ENCODE assay signal across 7 mouse cellular contexts in the genomic region with DNA sequence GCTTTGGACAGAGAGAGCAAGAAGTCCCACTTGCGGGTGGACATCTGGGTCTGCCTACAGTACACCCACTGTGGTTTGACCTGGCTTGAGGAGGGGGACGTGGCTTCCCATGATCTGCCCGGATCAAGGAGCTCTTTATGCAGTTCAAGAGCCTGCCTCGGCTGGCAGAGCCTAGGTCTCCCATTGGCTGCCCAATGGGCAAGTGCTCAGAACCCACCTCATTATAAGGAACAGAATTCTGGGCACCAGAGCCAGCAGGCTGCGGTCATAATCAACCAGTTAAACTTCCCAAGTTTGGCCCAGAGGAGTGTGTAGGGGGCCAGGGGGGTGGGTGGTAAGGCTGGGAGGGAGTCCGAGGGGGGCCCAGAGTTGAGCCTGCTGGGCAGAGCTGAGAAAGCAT. TPM values are rescaled to one million over a fixed set of nuclear protein-coding genes. Genes with fewer than 3 reads are reported as not detected.
DNase-seq lines count a peak whose midpoint lies in the region; ATAC-seq lines count a peak whose summit lies in the region.

No protein-coding gene starts in this region.

- 70% methylated on average over 6 of the region's 6 CpGs for WGBS in hindbrain, embryonic 10.5 days
- 59% methylated on average over 6 of the region's 6 CpGs for WGBS in hindbrain, embryonic 14.5 days
- 61% methylated on average over 6 of the region's 6 CpGs for WGBS in neural tube, embryonic 11.5 days
- WGBS in neural tube, embryonic 15.5 days, result 61% methylated on average over 6 of the region's 6 CpGs

- ATAC-seq in hindbrain, embryonic 14.5 days (ENCODE audit: low FRiP score), result no peak
- no peak for ATAC-seq in neural tube, embryonic 11.5 days (ENCODE audit: insufficient read depth, low FRiP score, low TSS enrichment)
- ATAC-seq in neural tube, embryonic 15.5 days (ENCODE audit: low FRiP score), result 0 out of 2 replicates have a peak, but pooled peaks have one; percentile 13

- H3K4me3 ChIP-seq in hindbrain, embryonic 10.5 days, result no peak overlapping the region
- H3K4me3 ChIP-seq in hindbrain, embryonic 14.5 days (replicated peaks; ENCODE audit: low read length), result no peak overlapping the region
- no peak overlapping the region for H3K4me3 ChIP-seq in neural tube, embryonic 11.5 days (ENCODE audit: low read depth, low read length)
- no peak overlapping the region for H3K4me3 ChIP-seq in neural tube, embryonic 15.5 days (replicated peaks)

- no peaks in the 10 kb centered on the region for H3K27me3 ChIP-seq in hindbrain, embryonic 10.5 days (ENCODE audit: insufficient read depth, poor library complexity, severe bottlenecking)
- H3K27me3 ChIP-seq in hindbrain, embryonic 14.5 days (ENCODE audit: control insufficient read depth, insufficient read depth, low read length), result no peaks in the 10 kb centered on the region
- H3K27me3 ChIP-seq in neural tube, embryonic 11.5 days (ENCODE audit: control insufficient read depth, insufficient read depth, low read length), result no peaks in the 10 kb centered on the region
- no peaks in the 10 kb centered on the region for H3K27me3 ChIP-seq in neural tube, embryonic 15.5 days (replicated peaks)

- H3K27ac ChIP-seq in hindbrain, embryonic 10.5 days, result peak overlapping the region; percentile 62; the same call in 1 of the 2 replicates
- H3K27ac ChIP-seq in hindbrain, embryonic 14.5 days, result no peak overlapping the region
- H3K27ac ChIP-seq in neural tube, embryonic 11.5 days (ENCODE audit: low read depth, low read length), result no peak overlapping the region
- H3K27ac ChIP-seq in neural tube, embryonic 15.5 days (replicated peaks), result 0 out of 2 replicates have a peak overlapping the region, but pooled peaks have one; percentile 74

- no peak for DNase-seq in hindbrain, embryonic 10.5 days (ENCODE audit: low spot score)
- DNase-seq in hindbrain, embryonic 14.5 days (ENCODE audit: low spot score), result no peak
- peak; percentile 3 for DNase-seq in neural tube, embryonic 11.5 days (ENCODE audit: low spot score)
- no peak for DNase-seq in neural tube, embryonic 10.5 days (ENCODE audit: extremely low spot score, low spot score)
- DNase-seq in left cerebral cortex, postnatal 4 days, result peak; percentile 33
- DNase-seq in thymus, postnatal 25 days, result no peak

- intact Hi-C loops in left cerebral cortex, postnatal 4 days (cut with DNase I), result no loop called here

- peaks cover 35% of the 10 kb centered on the region for H3K36me3 ChIP-seq in hindbrain, embryonic 10.5 days
- H3K36me3 ChIP-seq in hindbrain, embryonic 14.5 days (replicated peaks; ENCODE audit: control insufficient read depth, insufficient read depth), result peaks cover 4% of the 10 kb centered on the region
- H3K36me3 ChIP-seq in neural tube, embryonic 11.5 days (ENCODE audit: control insufficient read depth, insufficient read depth, low read length), result no peaks in the 10 kb centered on the region
- peaks cover 5% of the 10 kb centered on the region for H3K36me3 ChIP-seq in neural tube, embryonic 15.5 days

- no peak overlapping the region for H3K4me2 ChIP-seq in hindbrain, embryonic 14.5 days (replicated peaks)
- no peak overlapping the region for H3K4me2 ChIP-seq in neural tube, embryonic 11.5 days (ENCODE audit: low read depth)
- H3K4me2 ChIP-seq in neural tube, embryonic 15.5 days, result no peak overlapping the region

- H3K9me3 ChIP-seq in hindbrain, embryonic 10.5 days, result no peaks in the 10 kb centered on the region
- H3K9me3 ChIP-seq in hindbrain, embryonic 14.5 days (ENCODE audit: control insufficient read depth, low read length), result no peaks in the 10 kb centered on the region
- no peaks in the 10 kb centered on the region for H3K9me3 ChIP-seq in neural tube, embryonic 11.5 days (ENCODE audit: control insufficient read depth, low read length)
- H3K9me3 ChIP-seq in neural tube, embryonic 15.5 days (replicated peaks), result no peaks in the 10 kb centered on the region

- peaks cover 75% of the 10 kb centered on the region for H3K4me1 ChIP-seq in hindbrain, embryonic 10.5 days (replicated peaks)
- H3K4me1 ChIP-seq in hindbrain, embryonic 14.5 days (replicated peaks; ENCODE audit: control insufficient read depth, insufficient read depth, low read length), result peaks cover 42% of the 10 kb centered on the region
- peaks cover 25% of the 10 kb centered on the region for H3K4me1 ChIP-seq in neural tube, embryonic 11.5 days (ENCODE audit: control insufficient read depth, insufficient read depth, low read length)
- H3K4me1 ChIP-seq in neural tube, embryonic 15.5 days, result peaks cover 68% of the 10 kb centered on the region

- no peak overlapping the region for H3K9ac ChIP-seq in hindbrain, embryonic 14.5 days
- H3K9ac ChIP-seq in neural tube, embryonic 11.5 days (ENCODE audit: low read length), result no peak overlapping the region
- H3K9ac ChIP-seq in neural tube, embryonic 15.5 days (replicated peaks), result no peak overlapping the region

RNA-seq across cellular contexts. Expression of a gene that starts 9.0 kb away (rescaled TPM):
- 14.6 and 15.0 TPM in 2 replicates for polyA plus RNA-seq in hindbrain, embryonic 10.5 days (2016; fragmentation: Nextera tagmentation; extraction: Ambion mirVana)
- 9.8 and 10.1 TPM in 2 replicates for polyA plus RNA-seq in hindbrain, embryonic 14.5 days (2014; fragmentation: Nextera tagmentation; extraction: Ambion mirVana)
- 5.0 and 5.3 TPM in 2 replicates for polyA plus RNA-seq in neural tube, embryonic 11.5 days (2014; fragmentation: Nextera tagmentation; extraction: Ambion mirVana)
- 100 to 1,000 TPM; 147 to 150 TPM for total RNA-seq in left cerebral cortex, postnatal 4 days (2021)
- polyA plus RNA-seq in neural tube, embryonic 15.5 days (2015; fragmentation: Nextera tagmentation; extraction: Ambion mirVana), result 15.1 and 16.6 TPM in 2 replicates

Comparison
In these comparisons a context has a peak if more than half of its experiments do, and no peak if none do; other contexts are left out.
1. DNase-seq: peak in neural tube, embryonic 11.5 days (single experiment) and left cerebral cortex, postnatal 4 days (single experiment); none in hindbrain, embryonic 10.5 days (single experiment), hindbrain, embryonic 14.5 days (single experiment), neural tube, embryonic 10.5 days (single experiment) and thymus, postnatal 25 days (single experiment).
2. H3K27ac ChIP-seq: peak in hindbrain, embryonic 10.5 days (single experiment) and neural tube, embryonic 15.5 days (single experiment); none in hindbrain, embryonic 14.5 days (single experiment) and neural tube, embryonic 11.5 days (single experiment).